In the genomic region with DNA sequence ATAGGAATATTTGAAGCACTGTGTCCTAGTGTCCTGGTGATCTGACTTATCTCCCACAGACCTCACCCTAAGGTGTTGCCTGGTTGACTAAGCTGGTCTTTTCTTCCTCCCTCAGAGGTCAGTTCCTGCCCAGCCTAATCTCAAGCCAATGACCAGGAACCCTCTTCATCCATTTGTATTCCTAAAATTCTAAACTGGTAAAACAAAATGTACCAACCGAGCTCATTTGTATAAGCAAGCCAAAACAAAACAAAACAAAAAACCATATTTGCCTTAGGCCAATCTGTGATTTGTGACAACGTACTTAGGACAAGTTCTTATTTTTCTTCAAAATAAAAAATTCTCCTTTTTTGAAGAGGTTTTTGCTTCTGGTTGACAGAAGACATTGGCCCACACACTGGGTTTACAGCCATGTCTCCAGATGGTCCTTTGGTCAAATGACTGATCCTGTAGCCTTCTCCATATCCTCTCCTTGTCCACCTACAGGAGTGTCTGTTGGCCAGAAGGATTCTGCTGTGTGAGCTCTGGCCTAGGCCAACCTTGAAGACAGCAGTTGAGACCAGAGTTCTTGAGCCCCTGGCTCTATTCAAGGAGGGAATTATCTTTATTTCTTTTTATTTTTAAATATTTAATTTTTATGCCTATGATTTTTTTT, we compare ENCODE assay signal across 8 mouse cellular contexts. TPM values are rescaled to one million over a fixed set of nuclear protein-coding genes. Genes with fewer than 3 reads are reported as not detected.
DNase-seq lines count a peak whose midpoint lies in the region; ATAC-seq and TF ChIP-seq lines count a peak whose summit lies in the region.

No protein-coding gene starts in this region.

- TF ChIP-seq CTCF in layer of hippocampus, adult 2 months (conservative IDR thresholded peaks at IDR 0.05): no peak

- peak overlapping the region; percentile 71 for H3K4me2 ChIP-seq in embryonic facial prominence, embryonic 14.5 days (ENCODE audit: low read depth, low read length)
- peak overlapping the region; percentile 83 for H3K4me2 ChIP-seq in intestine, embryonic 14.5 days (ENCODE audit: low read length)
- peak overlapping the region; percentile 75 for H3K4me2 ChIP-seq in myocyte (ENCODE audit: low read depth)

- intact Hi-C loops in left cerebral cortex, postnatal 4 days (cut with DNase I): no loop called here

- peak overlapping the region; percentile 99 for H3K9ac ChIP-seq in embryonic facial prominence, embryonic 14.5 days (ENCODE audit: low read depth, low read length)
- H3K9ac ChIP-seq in intestine, embryonic 14.5 days (ENCODE audit: low read length): peak overlapping the region; percentile 98; the same call in 1 of the 2 replicates

- ATAC-seq in embryonic facial prominence, embryonic 14.5 days (ENCODE audit: low read depth): no peak
- no peak; the same call in 1 of the 2 replicates for ATAC-seq in intestine, embryonic 14.5 days (replicated peaks; ENCODE audit: low FRiP score, low TSS enrichment, low read depth)

- no peak overlapping the region for H3ac ChIP-seq in myocyte (ENCODE audit: control insufficient read depth, insufficient read length)

- H3K4me1 ChIP-seq in embryonic facial prominence, embryonic 14.5 days (ENCODE audit: control insufficient read depth, insufficient read depth, low read length): peaks cover 27% of the 10 kb centered on the region
- H3K4me1 ChIP-seq in intestine, embryonic 14.5 days (replicated peaks; ENCODE audit: control insufficient read depth, insufficient read depth, low read length): peaks cover 19% of the 10 kb centered on the region; the same call in 1 of the 2 replicates

- peak overlapping the region; percentile 100 for H3K27ac ChIP-seq in layer of hippocampus, adult 2 months
- H3K27ac ChIP-seq in embryonic facial prominence, embryonic 14.5 days (replicated peaks; ENCODE audit: low read depth, low read length): peak overlapping the region; percentile 97
- H3K27ac ChIP-seq in intestine, embryonic 14.5 days (ENCODE audit: low read depth): peak overlapping the region; percentile 96

- 70% methylated on average over 2 of the region's 2 CpGs for WGBS in embryonic facial prominence, embryonic 14.5 days
- 79% methylated on average over 2 of the region's 2 CpGs for WGBS in intestine, embryonic 14.5 days

- H3K4me3 ChIP-seq in layer of hippocampus, adult 2 months: peak overlapping the region; percentile 98
- H3K4me3 ChIP-seq in embryonic facial prominence, embryonic 14.5 days (ENCODE audit: low read depth, low read length): peak overlapping the region; percentile 99
- H3K4me3 ChIP-seq in intestine, embryonic 14.5 days (ENCODE audit: low read depth, low read length): peak overlapping the region; percentile 92
- H3K4me3 ChIP-seq in myocyte: peak overlapping the region; percentile 76

- no peaks in the 10 kb centered on the region for H3K9me3 ChIP-seq in embryonic facial prominence, embryonic 14.5 days (ENCODE audit: control insufficient read depth, low read length)
- no peaks in the 10 kb centered on the region for H3K9me3 ChIP-seq in intestine, embryonic 14.5 days (ENCODE audit: control insufficient read depth, low read length)

- TF ChIP-seq POLR2A in myocyte (IDR thresholded peaks at IDR 0.05; ENCODE audit: insufficient read length, low read depth): no peak

- H3K79me2 ChIP-seq in myocyte (ENCODE audit: control insufficient read depth, insufficient read depth): peaks cover 41% of the 10 kb centered on the region

- no peaks in the 10 kb centered on the region for H3K36me3 ChIP-seq in embryonic facial prominence, embryonic 14.5 days (ENCODE audit: control insufficient read depth, insufficient read depth, low read length)
- no peaks in the 10 kb centered on the region for H3K36me3 ChIP-seq in intestine, embryonic 14.5 days (ENCODE audit: control insufficient read depth, insufficient read depth, low read length)
- peaks cover 12% of the 10 kb centered on the region for H3K36me3 ChIP-seq in myocyte (ENCODE audit: control insufficient read depth, insufficient read depth)

- H3K27me3 ChIP-seq in embryonic facial prominence, embryonic 14.5 days (replicated peaks; ENCODE audit: control insufficient read depth, insufficient read depth, low read length): no peaks in the 10 kb centered on the region
- no peaks in the 10 kb centered on the region for H3K27me3 ChIP-seq in intestine, embryonic 14.5 days (replicated peaks; ENCODE audit: control insufficient read depth, insufficient read depth, low read length)
- H3K27me3 ChIP-seq in myocyte (ENCODE audit: control insufficient read depth, insufficient read depth, insufficient read length): no peaks in the 10 kb centered on the region

- DNase-seq in layer of hippocampus, adult 2 months (ENCODE audit: low spot score in 2 of 2): no peak
- no peak for DNase-seq in layer of hippocampus, postnatal 36 days
- DNase-seq in embryonic facial prominence, embryonic 14.5 days (ENCODE audit: low spot score): no peak
- no peak for DNase-seq in intestine, embryonic 14.5 days (ENCODE audit: low spot score)
- DNase-seq in thymus, postnatal 10 days (ENCODE audit: low spot score in 2 of 2): no peak
- no peak for DNase-seq in kidney, postnatal 4 days
- no peak for DNase-seq in left cerebral cortex, postnatal 4 days

TF ChIP-seq in myocyte, 11 proteins besides CTCF, POLR2A, EP300 and RAD21:
- TF ChIP-seq SRF (IDR thresholded peaks at IDR 0.05; ENCODE audit: control insufficient read depth, insufficient read length, low read depth): no peak
- no peak for TF ChIP-seq TCF3 (IDR thresholded peaks at IDR 0.05; ENCODE audit: insufficient read length, low read depth)
- no peak for TF ChIP-seq TCF12 (IDR thresholded peaks at IDR 0.05; ENCODE audit: insufficient read depth, poor library complexity, severe bottlenecking)
- TF ChIP-seq REST (IDR thresholded peaks at IDR 0.05; ENCODE audit: insufficient read depth, insufficient read length): no peak
- no peak for TF ChIP-seq E2F4 (IDR thresholded peaks at IDR 0.05; ENCODE audit: insufficient read depth)
TF ChIP-seq in myocyte: peak in this region for 0.

RNA-seq across cellular contexts. Expression of a gene that starts 0.8 kb away (rescaled TPM):
- 1,000 to 10,000 TPM in 1 of 2 experiments, 100 to 1,000 TPM in 1; 989 to 1,035 TPM for total RNA-seq in layer of hippocampus, adult 2 months (2021)
- total RNA-seq in layer of hippocampus, postnatal 36 days (2021): 1,000 to 10,000 TPM in 1 of 2 experiments, 100 to 1,000 TPM in 1; 984 to 1,028 TPM
- 936 and 968 TPM in 2 replicates for polyA plus RNA-seq in embryonic facial prominence, embryonic 14.5 days (2014; fragmentation: Nextera tagmentation; extraction: Ambion mirVana)
- polyA plus RNA-seq in intestine, embryonic 14.5 days (2014; fragmentation: Nextera tagmentation; extraction: Ambion mirVana): 596 and 606 TPM in 2 replicates
- polyA plus RNA-seq in myocyte (2012; fragmentation: generic; extraction: Trizol): 530 TPM
- 100 to 1,000 TPM; 363 to 375 TPM for total RNA-seq in left cerebral cortex, postnatal 4 days (2021)
